Mouse (Mus musculus) E14TG2a.4 (cell line): ENCODE data around the gene Fmo1.

ENCODE experiments used
- CTCF ChIP-seq: conservative IDR thresholded peaks from 2 replicates; pipeline ENCODE4 v1.5.1; 2014; ENCODE audit warnings: low read length
- POU5F1 ChIP-seq: IDR thresholded peaks from 2 replicates; pipeline ENCODE4 v1.6.1; 2014; ENCODE audit warnings: low read length, borderline replicate concordance

- TF ChIP-seq CTCF (no peak), POU5F1 (no peak)
Measured at GRCm38 (mm10) chr1:162819280-162819679, 47.1 kb downstream of the Fmo1 start.
